Mouse (Mus musculus) neural tube, embryonic 14.5 days (tissue): ENCODE measurements around the gene Nkain1. TPM values are rescaled to one million over a fixed set of nuclear protein-coding genes. Genes with fewer than 3 reads are reported as not detected.

Source experiments
- ATAC-seq: fragments of 200-750 bp; cut with Nextera tagmentation; 2 replicates; pipeline ENCODE4 v1.8.0; 2017; ENCODE audit warnings: low read depth, mild to moderate bottlenecking, moderate TSS enrichment, moderate library complexity
- H3K27ac ChIP-seq: fragments of 300-500 bp; sonication (generic); 2 replicates; pipeline ENCODE4 v1.5.1; 2014; ENCODE audit warnings: low read depth, mild to moderate bottlenecking, control low read depth, low read length, moderate library complexity, mixed read lengths
- H3K27me3 ChIP-seq: fragments of 300-500 bp; sonication (generic); 2 replicates; pipeline ENCODE4 v1.6.1; 2014; ENCODE audit warnings: low read length; ENCODE audit not compliant: control insufficient read depth, insufficient read depth
- H3K36me3 ChIP-seq: fragments of 300-500 bp; sonication (generic); 2 replicates; pipeline ENCODE4 v1.6.1; 2014; ENCODE audit warnings: low read length, mixed read lengths; ENCODE audit not compliant: control insufficient read depth, insufficient read depth
- H3K4me1 ChIP-seq: fragments of 300-500 bp; sonication (generic); 2 replicates; pipeline ENCODE4 v1.6.1; 2014; ENCODE audit warnings: low read length; ENCODE audit not compliant: control insufficient read depth, insufficient read depth
- H3K4me2 ChIP-seq: fragments of 300-500 bp; sonication (generic); 2 replicates; pipeline ENCODE4 v1.6.1; 2014; ENCODE audit warnings: mild to moderate bottlenecking, low read depth, low read length, control low read depth
- H3K4me3 ChIP-seq: fragments of 300-500 bp; sonication (generic); 2 replicates; pipeline ENCODE4 v1.5.1; 2014; ENCODE audit warnings: low read depth, low read length, control low read depth, mixed read lengths
- H3K9ac ChIP-seq: fragments of 300-500 bp; sonication (generic); replicated peaks from 2 replicates; pipeline ENCODE4 v1.6.1; 2014; ENCODE audit warnings: low read depth, mild to moderate bottlenecking, control low read depth, low read length, mixed read lengths
- H3K9me3 ChIP-seq: fragments of 300-500 bp; sonication (generic); 2 replicates; pipeline ENCODE4 v1.6.1; 2016; ENCODE audit warnings: low read length; ENCODE audit not compliant: control insufficient read depth
- WGBS: fragments of 180-500 bp; shearing (Covaris S2); extraction: QIAGEN DNeasy Blood & Tissue Kit; methylation state at CpG from one replicate; pipeline ENCODE4 v1.1.7; 2014; 5-methylcytosine and 5-hydroxymethylcytosine counted together
- polyA plus RNA-seq: library from polyadenylated mRNA; unstranded; fragments of >200 nt; fragmentation: Nextera tagmentation; extraction: Ambion mirVana; gene quantifications from 2 replicates; pipeline ENCODE4 v1.2.1, GENCODE M21; 2014

Nkain1 gene
- polyA plus RNA-seq, 1 experiment from 2014 or later = 19.9 TPM

- WGBS = 95% methylated on average over 4 of the region's 4 CpGs
- Histone ChIP-seq H3K9me3 (no peaks in the 10 kb centered on the region), H3K36me3 (no peaks in the 10 kb centered on the region), H3K4me1 (peaks cover 12% of the 10 kb centered on the region), H3K27ac (no peak overlapping the region), H3K4me2 (no peak overlapping the region), H3K27me3 (no peaks in the 10 kb centered on the region), H3K4me3 (no peak overlapping the region), H3K9ac (no peak overlapping the region)
- no peak for ATAC-seq
Observed at GRCm38 (mm10) chr4:130540831-130541230, 33.1 kb downstream of the Nkain1 start.

- H3K9me3 ChIP-seq = no peaks in the 10 kb centered on the region
- no peak overlapping the region for H3K4me3 ChIP-seq
- no peak overlapping the region for H3K27ac ChIP-seq
- no peak overlapping the region for H3K9ac ChIP-seq
- H3K27me3 ChIP-seq = no peaks in the 10 kb centered on the region
- 75% methylated on average over 7 of the region's 7 CpGs for WGBS
- no peaks in the 10 kb centered on the region for H3K36me3 ChIP-seq
- H3K4me2 ChIP-seq = no peak overlapping the region
- peaks cover 12% of the 10 kb centered on the region for H3K4me1 ChIP-seq
- ATAC-seq = no peak
Observed at GRCm38 (mm10) chr4:130539706-130540105, 34.3 kb downstream of the Nkain1 start.

GRCm38 (mm10) chr4:130539053-130539452 lies 34.9 kb downstream of the Nkain1 start:
- no peaks in the 10 kb centered on the region for H3K27me3 ChIP-seq
- H3K9ac ChIP-seq = no peak overlapping the region
- no peak overlapping the region for H3K4me3 ChIP-seq
- no peaks in the 10 kb centered on the region for H3K36me3 ChIP-seq
- no peak for ATAC-seq
- no peaks in the 10 kb centered on the region for H3K9me3 ChIP-seq
- WGBS = 84% methylated on average over 8 of the region's 8 CpGs
- H3K4me2 ChIP-seq = no peak overlapping the region
- peaks cover 5% of the 10 kb centered on the region for H3K4me1 ChIP-seq
- no peak overlapping the region for H3K27ac ChIP-seq

GRCm38 (mm10) chr4:130537371-130537770 lies 36.6 kb downstream of the Nkain1 start:
- no peak for ATAC-seq
- Histone ChIP-seq H3K4me1 (no peaks in the 10 kb centered on the region), H3K9me3 (no peaks in the 10 kb centered on the region), H3K4me2 (no peak overlapping the region), H3K36me3 (no peaks in the 10 kb centered on the region), H3K9ac (no peak overlapping the region), H3K27ac (no peak overlapping the region), H3K4me3 (no peak overlapping the region), H3K27me3 (no peaks in the 10 kb centered on the region)
- 94% methylated on average over 7 of the region's 7 CpGs for WGBS

- 63% methylated on average over 1 of the region's 1 CpGs for WGBS
- ATAC-seq = no peak
- no peaks in the 10 kb centered on the region for H3K27me3 ChIP-seq
Observed at GRCm38 (mm10) chr4:130535789-130536188, 38.2 kb downstream of the Nkain1 start.

GRCm38 (mm10) chr4:130533975-130534374 lies 40.0 kb downstream of the Nkain1 start:
- Histone ChIP-seq H3K36me3 (peaks cover 11% of the 10 kb centered on the region; the same call in 1 of the 2 replicates), H3K9ac (no peak overlapping the region), H3K9me3 (no peaks in the 10 kb centered on the region), H3K27me3 (no peaks in the 10 kb centered on the region), H3K27ac (no peak overlapping the region), H3K4me1 (no peaks in the 10 kb centered on the region), H3K4me3 (no peak overlapping the region), H3K4me2 (no peak overlapping the region)
- peak; percentile 38 for ATAC-seq
- WGBS = 48% methylated on average over 4 of the region's 4 CpGs

More at GRCm38 (mm10) chr4:130535789-130536188, 38.2 kb downstream of the Nkain1 start:
- Histone ChIP-seq H3K27ac (no peak overlapping the region), H3K9me3 (no peaks in the 10 kb centered on the region), H3K36me3 (0 out of 2 replicates have a peak, but pooled peaks cover under 1% of the 10 kb centered on the region), H3K4me2 (no peak overlapping the region), H3K4me1 (no peaks in the 10 kb centered on the region), H3K9ac (no peak overlapping the region), H3K4me3 (no peak overlapping the region)

- WGBS = 69% methylated on average over 6 of the region's 6 CpGs
Observed at GRCm38 (mm10) chr4:130532347-130532746, 41.6 kb downstream of the Nkain1 start.

GRCm38 (mm10) chr4:130531645-130532280 lies 42.2 kb downstream of the Nkain1 start:
- Histone ChIP-seq H3K27me3 (no peaks in the 10 kb centered on the region), H3K9me3 (no peaks in the 10 kb centered on the region), H3K4me3 (no peak overlapping the region), H3K36me3 (peaks cover 11% of the 10 kb centered on the region; the same call in 1 of the 2 replicates), H3K4me2 (peak overlapping the region; percentile 29; the same call in 1 of the 2 replicates), H3K9ac (no peak overlapping the region), H3K4me1 (no peaks in the 10 kb centered on the region), H3K27ac (no peak overlapping the region)
- ATAC-seq = peak; percentile 54
- WGBS = 23% methylated on average over 28 of the region's 28 CpGs

More at GRCm38 (mm10) chr4:130532347-130532746, 41.6 kb downstream of the Nkain1 start:
- Histone ChIP-seq H3K9me3 (no peaks in the 10 kb centered on the region), H3K4me2 (no peak overlapping the region), H3K4me1 (no peaks in the 10 kb centered on the region), H3K36me3 (peaks cover 11% of the 10 kb centered on the region; the same call in 1 of the 2 replicates), H3K9ac (no peak overlapping the region), H3K27ac (no peak overlapping the region), H3K4me3 (no peak overlapping the region), H3K27me3 (no peaks in the 10 kb centered on the region)
- ATAC-seq = no peak

- no peaks in the 10 kb centered on the region for H3K4me1 ChIP-seq
- no peak overlapping the region for H3K4me3 ChIP-seq
- ATAC-seq = no peak
- WGBS = 96% methylated on average over 1 of the region's 1 CpGs
- H3K27me3 ChIP-seq = no peaks in the 10 kb centered on the region
- no peaks in the 10 kb centered on the region for H3K9me3 ChIP-seq
- H3K27ac ChIP-seq = no peak overlapping the region
- H3K4me2 ChIP-seq = no peak overlapping the region
- peaks cover 11% of the 10 kb centered on the region; the same call in 1 of the 2 replicates for H3K36me3 ChIP-seq
- no peak overlapping the region for H3K9ac ChIP-seq
Observed at GRCm38 (mm10) chr4:130527804-130528203, 46.2 kb downstream of the Nkain1 start.
